Mouse (Mus musculus) large intestine, adult 2 months (tissue): Measurements from ENCODE around the gene Ubqln2. TPM values are rescaled to one million over a fixed set of nuclear protein-coding genes. Genes with fewer than 3 reads are reported as not detected.

Experiments
- DNase-seq: peaks from one replicate; pipeline ENCODE4 v3.0.0-alpha.2; 2012; ENCODE audit warnings: low read depth, low spot score
- WGBS: fragments of 180-500 bp; shearing (Covaris S2); methylation state at CpG from one replicate; pipeline ENCODE4 v1.1.7; 2018; 5-methylcytosine and 5-hydroxymethylcytosine counted together
- polyA plus RNA-seq: library from polyadenylated mRNA; depleted of rRNA; stranded (reverse); fragments of >200 nt; gene quantifications from 2 replicates; pipeline ENCODE4 v1.2.3, GENCODE M21; 2012; rRNA removed

The Ubqln2 gene
- polyA plus RNA-seq = 12.0 and 14.4 TPM in 2 replicates

- no peak for DNase-seq
- 28% methylated on average over 55 of the region's 76 CpGs for WGBS
Observed at GRCm38 (mm10) chrX:153497688-153498516, at the start of gene Ubqln2. Gene Ubqln2, plus strand, starts transcription at chrX:153498227.

- 64% methylated on average over 5 of the region's 5 CpGs for WGBS
- DNase-seq = no peak
Observed at GRCm38 (mm10) chrX:153451946-153452345, 46.1 kb upstream of the Ubqln2 start.

GRCm38 (mm10) chrX:153476760-153477248 is 21.2 kb upstream of the Ubqln2 start:
- no peak for DNase-seq
- 71% methylated on average over 8 of the region's 8 CpGs for WGBS

GRCm38 (mm10) chrX:153492326-153492725 is 5.7 kb upstream of the Ubqln2 start:
- no peak for DNase-seq
- WGBS = 26% methylated on average over 3 of the region's 3 CpGs

GRCm38 (mm10) chrX:153498665-153499293 is 752 bp downstream of the Ubqln2 start:
- WGBS = 27% methylated on average over 30 of the region's 30 CpGs
- DNase-seq = no peak

- 68% methylated on average over 32 of the region's 32 CpGs for WGBS
- no peak for DNase-seq
Observed at GRCm38 (mm10) chrX:153499294-153500046, 1.4 kb downstream of the Ubqln2 start.

- no peak for DNase-seq
- 50% methylated on average over 12 of the region's 12 CpGs for WGBS
Observed at GRCm38 (mm10) chrX:153500047-153500345, 2.0 kb downstream of the Ubqln2 start.

- 45% methylated on average over 9 of the region's 9 CpGs for WGBS
Observed at GRCm38 (mm10) chrX:153505954-153506353, 7.9 kb downstream of the Ubqln2 start.

GRCm38 (mm10) chrX:153515491-153515890 is 17.5 kb downstream of the Ubqln2 start:
- no peak for DNase-seq
- WGBS = 81% methylated on average over 5 of the region's 5 CpGs

More at GRCm38 (mm10) chrX:153505954-153506353, 7.9 kb downstream of the Ubqln2 start:
- no peak for DNase-seq

- no peak for DNase-seq
Observed at GRCm38 (mm10) chrX:153528399-153528798, 30.4 kb downstream of the Ubqln2 start.

More at GRCm38 (mm10) chrX:153528399-153528798, 30.4 kb downstream of the Ubqln2 start:
- WGBS = 16% methylated on average over 2 of the region's 2 CpGs

Other genes starting within 250 kb of the Ubqln2 start
- gene Cypt3, start 60.4 kb downstream of the Ubqln2 start, polyA plus RNA-seq = not detected in 2 replicates
- gene Kctd12b, start 198.2 kb downstream of the Ubqln2 start, polyA plus RNA-seq = 0.72 and 1.1 TPM in 2 replicates
- 20.5 and 20.8 TPM in 2 replicates for gene Nbdy, start 225.4 kb downstream of the Ubqln2 start, polyA plus RNA-seq